ENCODE assay signal across 23 mouse cellular contexts in the genomic region with DNA sequence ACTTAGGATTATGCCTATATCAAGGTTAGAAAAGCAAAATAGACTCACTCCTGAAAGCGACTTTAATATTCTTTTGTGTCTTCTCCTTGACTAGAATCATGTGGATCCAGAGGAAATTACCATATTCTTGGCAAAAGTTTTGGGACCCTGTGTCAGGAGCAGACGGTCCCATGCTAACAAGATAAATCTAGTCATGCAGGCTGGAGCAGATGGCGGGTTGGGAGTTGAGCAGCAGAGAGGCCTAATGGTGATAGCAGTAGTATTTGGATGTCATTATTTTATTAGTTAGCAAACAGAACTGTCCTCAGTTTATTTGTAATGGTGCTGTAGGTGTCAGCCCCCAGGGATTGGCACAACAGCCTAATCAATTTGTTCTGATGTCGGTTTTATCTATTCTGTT. TPM values are rescaled to one million over a fixed set of nuclear protein-coding genes. Genes with fewer than 3 reads are reported as not detected.
A peak's percentile ranks its signal among the peaks of the same experiment; 100 is the strongest.
DNase-seq lines count a peak whose midpoint lies in the region; ATAC-seq and TF ChIP-seq lines count a peak whose summit lies in the region.
"Had no signal": no experiment of that assay in that cellular context is flagged by ENCODE, and none has a peak within 500 bp of the region (broad histone marks: within the 10 kb centered on the region; RNA-seq: fewer than 3 reads in every experiment).

No protein-coding gene starts in this region.

- H3K4me3 ChIP-seq in hindbrain, embryonic 16.5 days (ENCODE audit: low read length): no peak overlapping the region
- no peak overlapping the region for H3K4me3 ChIP-seq in hindbrain, embryonic 10.5 days
- H3K4me3 ChIP-seq in layer of hippocampus, adult 2 months: no peak overlapping the region
- H3K4me3 ChIP-seq: limb, embryonic 15.5 days; liver, embryonic 15.5 days; midbrain, embryonic 13.5 days; myocyte had no signal

- 72% methylated on average over 4 of the region's 4 CpGs for WGBS in hindbrain, embryonic 16.5 days
- WGBS in hindbrain, embryonic 10.5 days: 89% methylated on average over 4 of the region's 4 CpGs

- H3K9ac ChIP-seq in hindbrain, embryonic 16.5 days (ENCODE audit: low read depth, low read length): no peak overlapping the region
- H3K9ac ChIP-seq: limb, embryonic 15.5 days; liver, embryonic 15.5 days; midbrain, embryonic 13.5 days had no signal

- H3K27me3 ChIP-seq in hindbrain, embryonic 16.5 days (replicated peaks; ENCODE audit: control insufficient read depth, insufficient read depth, low read length): no peaks in the 10 kb centered on the region
- H3K27me3 ChIP-seq in hindbrain, embryonic 10.5 days (ENCODE audit: insufficient read depth, poor library complexity, severe bottlenecking): no peaks in the 10 kb centered on the region
- H3K27me3 ChIP-seq: limb, embryonic 15.5 days; liver, embryonic 15.5 days; midbrain, embryonic 13.5 days had no signal

- H3K27ac ChIP-seq in hindbrain, embryonic 16.5 days (ENCODE audit: low read depth, low read length): no peak overlapping the region
- H3K27ac ChIP-seq in hindbrain, embryonic 10.5 days: no peak overlapping the region
- H3K27ac ChIP-seq in layer of hippocampus, adult 2 months: no peak overlapping the region
- H3K27ac ChIP-seq: limb, embryonic 15.5 days; liver, embryonic 15.5 days; macrophage; midbrain, embryonic 13.5 days had no signal

- H3K9me3 ChIP-seq in hindbrain, embryonic 16.5 days (ENCODE audit: control insufficient read depth, low read length): no peaks in the 10 kb centered on the region
- no peaks in the 10 kb centered on the region for H3K9me3 ChIP-seq in hindbrain, embryonic 10.5 days
- H3K9me3 ChIP-seq: G1E; limb, embryonic 15.5 days; liver, embryonic 15.5 days; midbrain, embryonic 13.5 days had no signal

- no peak for TF ChIP-seq CTCF in layer of hippocampus, adult 2 months (conservative IDR thresholded peaks at IDR 0.05)

- ATAC-seq in hindbrain, embryonic 16.5 days: peak; percentile 52; the same call in 1 of the 2 replicates
- no peak for ATAC-seq in megakaryocyte progenitor cell, adult 5-6 weeks (replicated peaks; ENCODE audit: poor library complexity)
- ATAC-seq: midbrain, embryonic 13.5 days had no signal

- no peaks in the 10 kb centered on the region for H3K4me1 ChIP-seq in hindbrain, embryonic 16.5 days (ENCODE audit: control insufficient read depth, insufficient read depth, low read depth, low read length)
- no peaks in the 10 kb centered on the region for H3K4me1 ChIP-seq in hindbrain, embryonic 10.5 days (replicated peaks)
- H3K4me1 ChIP-seq: limb, embryonic 15.5 days had no signal

- H3K4me2 ChIP-seq in hindbrain, embryonic 16.5 days (ENCODE audit: low read length): no peak overlapping the region
- H3K4me2 ChIP-seq: limb, embryonic 15.5 days; liver, embryonic 15.5 days; midbrain, embryonic 13.5 days had no signal

- H3K36me3 ChIP-seq in hindbrain, embryonic 16.5 days (ENCODE audit: control insufficient read depth, insufficient read depth, low read length): peaks cover 5% of the 10 kb centered on the region; the same call in 1 of the 2 replicates
- peaks cover 30% of the 10 kb centered on the region for H3K36me3 ChIP-seq in hindbrain, embryonic 10.5 days

- DNase-seq in cerebellum, adult 9-11 months: peak; percentile 53
- DNase-seq in cerebellum, adult 8-10 months: no peak
- DNase-seq in hindbrain, embryonic 10.5 days (ENCODE audit: low spot score): no peak
- peak; percentile 71 for DNase-seq in brain, adult 2 months (ENCODE audit: low read depth, low spot score)
- peak; percentile 44 to 49 for DNase-seq in layer of hippocampus, adult 2 months (ENCODE audit: low spot score in 2 of 2)
- DNase-seq: adrenal gland, postnatal 14 days; heart, adult 18-20 months; heart, postnatal 36 days; kidney, adult 18-20 months; kidney, postnatal 10 days; spleen, adult 18-20 months; thymus, postnatal 25 days had no signal

RNA-seq across cellular contexts. Expression of a gene that starts 43.1 kb away (rescaled TPM):
- polyA plus RNA-seq in hindbrain, embryonic 16.5 days (2015; fragmentation: Nextera tagmentation; extraction: Ambion mirVana): 1.5 TPM in 2 replicates
- 0.48 and 0.95 TPM in 2 replicates for polyA plus RNA-seq in hindbrain, embryonic 10.5 days (2016; fragmentation: Nextera tagmentation; extraction: Ambion mirVana)
- total RNA-seq in layer of hippocampus, adult 2 months (2021): 10 to 100 TPM; 22.1 to 26.0 TPM
- total RNA-seq in megakaryocyte progenitor cell, adult 5-6 weeks (2015): 0.17 TPM in 2 replicates
- 0.17 TPM in 1 of 2 replicates, not detected in the other for total RNA-seq in megakaryocyte progenitor cell, adult 5-6 weeks (2017)
- total RNA-seq: gastrocnemius, adult 8-10 months; heart, adult 18-20 months; heart, postnatal 36 days had no signal
- polyA plus RNA-seq: G1E; heart, embryonic 14.5 days; liver, embryonic 15.5 days; macrophage had no signal

RNA-seq across cellular contexts. Expression of a gene that starts 48.1 kb away (rescaled TPM):
- 160 and 182 TPM in 2 replicates for polyA plus RNA-seq in hindbrain, embryonic 16.5 days (2015; fragmentation: Nextera tagmentation; extraction: Ambion mirVana)
- 1,375 and 1,717 TPM in 2 replicates for polyA plus RNA-seq in hindbrain, embryonic 10.5 days (2016; fragmentation: Nextera tagmentation; extraction: Ambion mirVana)
- total RNA-seq in layer of hippocampus, adult 2 months (2021): 10 to 100 TPM; 25.3 to 31.9 TPM
- 0.32 and 0.86 TPM in 2 replicates for total RNA-seq in megakaryocyte progenitor cell, adult 5-6 weeks (2015)
- 0.12 and 0.30 TPM in 2 replicates for total RNA-seq in megakaryocyte progenitor cell, adult 5-6 weeks (2017)
- total RNA-seq: common myeloid progenitor, adult 5-6 weeks had no signal

Comparison
In these comparisons a context has a peak if more than half of its experiments do, and no peak if none do; other contexts are left out.
1. DNase-seq: peak in cerebellum, adult 9-11 months (single experiment), brain, adult 2 months (single experiment) and layer of hippocampus, adult 2 months (2 of 2); none in cerebellum, adult 8-10 months (single experiment) and hindbrain, embryonic 10.5 days (single experiment).
2. RNA of a gene that starts 43.1 kb away (total RNA-seq): 22.1 to 26.0 TPM in layer of hippocampus, adult 2 months; 0.17 TPM in megakaryocyte progenitor cell, adult 5-6 weeks; every median in the first group is over 10 times any median in the second.
3. RNA of a gene that starts 48.1 kb away (total RNA-seq): 25.3 to 31.9 TPM in layer of hippocampus, adult 2 months; 0.12 to 0.86 TPM in megakaryocyte progenitor cell, adult 5-6 weeks; every median in the first group is over 10 times any median in the second.